Mouse (Mus musculus) bone marrow macrophage, adult 2 months (primary cell): ENCODE results near the gene Ctnnal1. TPM values are rescaled to one million over a fixed set of nuclear protein-coding genes. Genes with fewer than 3 reads are reported as not detected.

Experiments
- H3K27ac ChIP-seq: 2 replicates; pipeline ENCODE4 v1.5.1; 2012; ENCODE audit warnings: low read depth, low read length; ENCODE audit not compliant: insufficient read depth
- H3K4me1 ChIP-seq: 2 replicates; pipeline ENCODE4 v1.6.1; 2012; ENCODE audit warnings: low read length; ENCODE audit not compliant: control insufficient read depth, insufficient read depth
- H3K4me3 ChIP-seq: 2 replicates; pipeline ENCODE4 v1.5.1; 2012; ENCODE audit warnings: mild to moderate bottlenecking, low read length, moderate library complexity; ENCODE audit not compliant: insufficient read depth
- CTCF ChIP-seq: IDR thresholded peaks from 2 replicates; pipeline ENCODE4 v1.5.1; 2012; ENCODE audit warnings: low read depth, mild to moderate bottlenecking, low read length, moderate library complexity
- POLR2A ChIP-seq: IDR thresholded peaks from 2 replicates; pipeline ENCODE4 v1.6.1; 2012; ENCODE audit warnings: mild to moderate bottlenecking, low read depth, low read length, borderline replicate concordance
- polyA plus RNA-seq: library from polyadenylated mRNA; stranded (reverse); fragments of >200 nt; gene quantifications from 2 replicates; pipeline ENCODE4 v1.2.4, GENCODE M21; 2012; ENCODE audit not compliant: missing spikeins, insufficient read depth, insufficient read length

Ctnnal1 gene
- 1.3 and 1.4 TPM in 2 replicates for polyA plus RNA-seq

DNA sequence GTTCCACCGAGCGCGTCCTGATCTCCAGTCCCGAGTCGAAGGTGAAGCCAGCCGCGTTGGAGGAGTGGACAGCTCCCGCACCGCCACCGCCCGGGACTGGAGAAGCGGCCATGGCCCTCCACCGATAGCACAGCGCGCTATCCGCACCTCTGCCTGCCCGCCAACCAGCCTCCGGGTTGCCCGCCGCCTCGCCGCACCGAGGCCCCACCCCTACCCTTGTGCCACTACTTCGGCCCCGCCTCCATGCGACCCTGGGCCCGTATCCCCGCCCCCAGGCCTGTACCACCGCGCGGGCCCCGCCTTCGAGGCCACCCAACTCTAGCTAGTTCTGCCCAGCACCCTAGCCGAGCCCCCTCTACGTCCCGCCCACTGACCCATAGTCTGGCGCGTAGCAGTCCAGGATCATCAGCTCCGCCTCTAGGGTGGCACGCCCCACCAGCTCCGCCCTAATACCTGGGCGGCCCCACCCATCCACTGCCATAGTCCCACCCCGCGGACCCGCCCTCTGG lies at the start of gene Ctnnal1:
Ctnnal1 (minus strand) TSS at position 186 of the 509 bp plus-strand sequence.
- TF ChIP-seq CTCF: no peak
- no peak for TF ChIP-seq POLR2A
- Histone ChIP-seq H3K4me3 (peak within 1 kb of the TSS; percentile 77), H3K4me1 (peaks cover 2% of the 10 kb centered on the region; the same call in 1 of the 2 replicates), H3K27ac (no peak within 1 kb of the TSS)

DNA sequence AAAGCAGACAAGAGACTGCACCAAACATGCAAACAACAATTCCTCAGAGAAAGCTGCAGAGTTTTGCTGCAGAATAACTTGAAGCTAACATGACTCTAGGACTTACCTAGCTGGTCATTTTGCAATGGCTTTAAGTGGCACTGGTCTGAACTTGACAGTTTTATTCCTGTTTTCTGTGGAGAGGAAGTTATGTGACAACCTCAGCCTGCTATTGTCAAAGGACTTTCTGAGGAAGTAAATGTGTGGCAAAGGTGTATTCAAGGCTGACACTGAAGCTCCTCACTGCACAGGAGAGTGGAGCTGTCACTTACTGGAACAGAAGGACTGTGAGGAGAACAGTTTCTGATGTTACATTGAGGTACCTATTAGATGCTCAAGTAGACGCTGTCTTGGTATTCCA lies 49.8 kb upstream of the Ctnnal1 start:
- Histone ChIP-seq H3K4me3 (no peak overlapping the region), H3K4me1 (peaks cover 4% of the 10 kb centered on the region; the same call in 1 of the 2 replicates), H3K27ac (no peak overlapping the region)
- no peak for TF ChIP-seq CTCF
- TF ChIP-seq POLR2A: no peak

DNA sequence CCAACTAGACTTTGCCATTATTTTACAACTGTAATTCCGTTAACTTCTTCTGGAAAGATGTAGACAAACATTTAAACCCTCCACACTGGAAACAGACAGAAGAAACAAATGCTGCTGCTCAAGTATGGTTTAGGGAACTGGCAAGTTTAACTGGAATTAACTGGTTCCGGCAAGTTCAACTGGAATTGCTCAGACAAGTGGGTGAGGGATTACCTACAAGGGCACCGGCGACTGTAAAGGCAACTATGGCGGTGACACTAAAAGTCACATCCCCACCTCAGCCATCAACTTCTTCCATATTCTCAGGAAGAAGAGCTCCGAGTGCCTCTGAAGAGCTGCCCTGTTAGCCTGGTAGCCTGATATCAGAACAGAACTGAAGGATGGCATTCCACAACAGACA lies 49.4 kb upstream of the Ctnnal1 start:
- TF ChIP-seq CTCF: no peak
- TF ChIP-seq POLR2A: no peak
- no peak overlapping the region for H3K4me3 ChIP-seq
- H3K4me1 ChIP-seq: peaks cover 4% of the 10 kb centered on the region; the same call in 1 of the 2 replicates
- no peak overlapping the region for H3K27ac ChIP-seq

DNA sequence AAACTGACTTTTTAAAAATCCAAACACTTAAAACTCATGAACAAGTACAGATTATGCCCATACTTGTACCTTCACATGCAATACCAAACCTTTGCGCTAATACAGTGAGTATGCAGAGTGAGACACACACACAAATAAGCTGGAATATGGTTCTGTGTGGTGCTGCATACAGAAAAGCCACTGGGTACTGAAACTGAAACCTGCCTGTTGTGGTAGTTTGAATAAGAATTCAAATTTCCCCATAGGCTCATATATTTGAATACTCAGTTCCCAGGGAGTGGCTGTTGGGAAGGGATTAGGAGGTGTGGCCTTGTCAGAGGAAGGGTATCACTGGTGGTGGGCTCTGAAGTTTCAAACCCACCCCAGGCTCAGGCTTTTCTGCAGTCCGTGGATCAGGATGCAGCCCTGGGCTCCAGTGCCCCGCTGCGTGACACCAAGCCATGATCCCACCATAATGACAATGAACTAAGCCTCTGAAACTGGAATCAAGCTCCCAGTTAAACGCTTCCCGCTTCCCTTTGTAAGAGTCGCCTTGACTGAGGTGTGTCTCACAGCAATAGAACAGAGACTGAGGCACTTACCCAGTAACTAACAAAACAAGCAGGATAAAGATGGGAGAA lies 47.5 kb upstream of the Ctnnal1 start:
- Histone ChIP-seq H3K27ac (no peak overlapping the region), H3K4me1 (peaks cover 4% of the 10 kb centered on the region; the same call in 1 of the 2 replicates), H3K4me3 (no peak overlapping the region)
- TF ChIP-seq CTCF: no peak

DNA sequence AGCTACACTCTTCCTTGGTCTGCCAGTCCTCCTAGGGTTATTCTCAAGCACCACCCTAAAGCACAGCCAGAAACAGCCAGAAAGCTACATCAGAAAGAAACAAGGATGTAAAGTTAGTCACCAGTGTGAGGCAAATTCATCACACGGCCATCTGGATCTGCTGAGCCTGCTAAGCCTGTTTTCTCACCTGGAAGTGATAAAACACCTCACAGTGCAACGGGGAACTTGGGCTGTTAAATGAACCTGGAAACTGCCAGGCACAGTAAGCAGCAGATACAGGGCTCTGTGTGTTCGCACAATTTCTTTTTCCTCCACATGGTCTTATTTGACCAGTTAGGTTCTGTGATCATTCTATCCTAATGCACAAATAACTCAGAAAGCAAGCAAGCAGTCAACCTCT lies 44.6 kb upstream of the Ctnnal1 start:
- Histone ChIP-seq H3K4me1 (peaks cover under 1% of the 10 kb centered on the region; the same call in 1 of the 2 replicates), H3K27ac (no peak overlapping the region), H3K4me3 (no peak overlapping the region)
- no peak for TF ChIP-seq POLR2A
- TF ChIP-seq CTCF: no peak

DNA sequence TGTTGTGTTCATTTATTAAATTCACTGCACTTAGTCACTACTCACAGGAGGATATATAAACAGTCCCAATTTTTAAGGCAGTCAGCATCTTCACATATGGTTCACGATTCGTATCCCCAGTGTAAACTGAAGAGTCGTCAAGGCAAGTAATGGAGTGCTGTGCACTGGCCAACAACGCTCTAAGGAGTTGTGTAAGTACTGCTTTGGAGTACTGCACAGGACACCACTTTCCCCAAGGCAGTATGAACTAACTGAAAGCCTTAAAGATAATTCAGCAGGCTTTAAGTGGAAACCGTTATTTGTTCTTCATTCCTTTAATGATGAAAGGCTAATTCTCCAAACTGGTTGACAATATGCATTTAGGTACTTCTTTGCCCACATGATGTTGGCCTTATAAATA lies 42.7 kb upstream of the Ctnnal1 start:
- Histone ChIP-seq H3K4me1 (no peaks in the 10 kb centered on the region), H3K4me3 (no peak overlapping the region), H3K27ac (no peak overlapping the region)
- TF ChIP-seq CTCF: no peak

DNA sequence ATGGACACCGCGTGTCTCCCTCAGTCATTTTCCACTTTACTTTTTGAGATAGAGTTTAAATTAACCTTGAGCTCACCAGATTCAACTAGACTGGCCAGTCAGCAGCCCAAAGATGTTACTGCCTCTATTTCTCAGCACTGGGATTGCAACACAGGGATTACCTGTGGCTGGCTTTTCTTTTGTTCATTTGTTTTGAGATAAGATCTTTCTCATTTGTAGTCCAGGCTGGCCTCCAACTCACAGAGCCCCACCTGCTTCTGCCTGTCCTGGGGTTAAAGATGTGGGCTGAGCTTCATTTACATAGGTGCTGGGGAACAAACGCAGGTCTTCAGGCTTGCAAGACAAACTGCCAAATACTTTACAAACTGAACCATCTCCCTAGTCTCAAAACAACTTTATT lies 41.9 kb upstream of the Ctnnal1 start:
- H3K4me3 ChIP-seq: no peak overlapping the region
- no peak overlapping the region for H3K27ac ChIP-seq
- no peaks in the 10 kb centered on the region for H3K4me1 ChIP-seq
- TF ChIP-seq CTCF (no peak), POLR2A (no peak)

DNA sequence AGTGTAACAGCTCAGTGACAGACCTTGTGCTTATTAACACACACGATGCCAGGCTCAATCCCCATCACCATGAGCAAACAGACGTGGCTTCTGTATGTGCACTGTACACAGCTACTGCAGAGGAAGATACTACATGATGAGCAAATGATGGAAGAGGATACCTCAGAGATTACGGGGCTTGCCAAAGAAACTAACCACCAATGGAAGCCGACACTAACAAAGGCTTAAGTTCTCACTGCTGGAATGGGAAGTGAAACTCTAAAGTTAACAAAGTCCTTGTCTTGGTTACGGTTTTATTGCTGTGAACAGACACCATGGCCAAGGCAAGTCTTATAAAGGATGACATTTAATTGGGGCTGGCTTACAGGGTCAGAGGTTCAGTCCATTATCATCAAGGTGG lies 40.5 kb upstream of the Ctnnal1 start:
- H3K4me3 ChIP-seq: no peak overlapping the region
- H3K4me1 ChIP-seq: no peaks in the 10 kb centered on the region
- H3K27ac ChIP-seq: no peak overlapping the region
- TF ChIP-seq POLR2A (no peak), CTCF (no peak)

DNA sequence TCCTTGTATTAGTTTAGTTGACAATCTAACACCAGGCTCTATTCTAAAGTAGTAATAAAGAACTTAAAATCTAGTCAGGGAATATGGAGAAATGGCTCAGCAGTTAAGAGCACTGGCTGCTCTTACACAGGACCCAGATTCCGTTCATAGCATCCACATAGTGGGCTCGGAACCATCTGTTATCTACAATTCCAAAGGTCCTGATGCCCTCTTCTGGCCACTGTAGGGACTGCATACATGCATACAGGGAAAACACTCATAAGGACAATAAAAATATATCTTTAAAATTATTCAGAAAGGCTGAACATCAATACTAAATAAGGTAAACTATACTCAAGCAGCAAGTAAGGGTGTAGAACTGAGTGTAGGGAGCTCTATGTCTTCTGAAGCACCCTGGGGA lies 36.7 kb upstream of the Ctnnal1 start:
- Histone ChIP-seq H3K4me3 (no peak overlapping the region), H3K4me1 (no peaks in the 10 kb centered on the region), H3K27ac (no peak overlapping the region)
- TF ChIP-seq CTCF (no peak), POLR2A (no peak)

DNA sequence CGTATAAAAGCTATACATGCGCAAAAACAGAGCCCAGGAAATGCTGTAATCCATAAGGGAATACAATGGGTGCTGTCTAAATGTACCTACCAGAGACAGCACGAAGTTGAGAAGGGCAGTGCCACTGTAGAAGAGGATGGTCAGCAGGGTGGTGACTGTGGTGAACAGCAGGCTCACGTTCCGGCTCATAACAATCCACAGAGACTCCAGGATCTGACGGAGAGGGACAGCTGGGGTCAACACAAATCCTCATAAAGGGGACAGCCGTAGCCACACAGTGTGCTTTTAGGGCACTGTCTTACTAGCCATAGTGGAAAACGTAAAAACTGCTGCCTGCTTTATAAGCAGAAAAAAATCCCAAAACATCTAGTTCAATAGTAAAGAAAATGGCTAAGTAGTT lies 34.2 kb upstream of the Ctnnal1 start:
- Histone ChIP-seq H3K27ac (no peak overlapping the region), H3K4me1 (no peaks in the 10 kb centered on the region), H3K4me3 (no peak overlapping the region)
- TF ChIP-seq POLR2A: no peak
- no peak for TF ChIP-seq CTCF

DNA sequence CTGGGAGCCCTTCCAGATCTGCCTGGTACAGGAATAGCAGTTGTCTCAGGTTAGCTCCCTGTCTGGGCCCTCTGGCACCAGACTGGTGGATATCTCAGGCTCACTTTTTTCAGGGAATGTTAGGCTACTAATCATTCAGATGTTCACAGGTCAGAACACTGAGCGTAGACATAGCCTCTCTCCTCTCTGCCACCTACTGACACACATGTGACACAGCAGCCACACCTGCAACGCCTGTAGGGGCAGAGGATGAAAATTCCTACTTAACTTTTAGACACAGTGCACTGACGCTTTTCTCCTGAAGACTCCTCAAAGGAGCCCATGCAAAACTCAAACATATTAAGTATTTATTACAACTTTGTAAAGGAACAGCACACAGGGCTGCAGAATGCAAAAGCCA lies 32.5 kb upstream of the Ctnnal1 start:
- no peak for TF ChIP-seq POLR2A
- TF ChIP-seq CTCF: no peak
- no peak overlapping the region for H3K4me3 ChIP-seq
- peaks cover 4% of the 10 kb centered on the region for H3K4me1 ChIP-seq
- no peak overlapping the region for H3K27ac ChIP-seq
